Mouse (Mus musculus) limb, embryonic 14.5 days (tissue): ENCODE measurements around the gene Plch1. TPM values are rescaled to one million over a fixed set of nuclear protein-coding genes. Genes with fewer than 3 reads are reported as not detected.

Source experiments
- ATAC-seq: fragments of 200-750 bp; cut with Nextera tagmentation; 2 replicates; pipeline ENCODE4 v1.8.0; 2017; ENCODE audit warnings: low read depth, moderate number of reproducible peaks, moderate TSS enrichment; ENCODE audit not compliant: low FRiP score
- DNase-seq: peaks from one replicate; pipeline ENCODE4 v3.0.0-alpha.2; 2015; ENCODE audit warnings: low spot score
- H3K27ac ChIP-seq: fragments of 300-500 bp; sonication (generic); replicated peaks from 2 replicates; pipeline ENCODE4 v1.5.1; 2014; ENCODE audit warnings: low read depth, mild to moderate bottlenecking, low read length, moderate library complexity, mixed read lengths
- H3K27me3 ChIP-seq: fragments of 300-500 bp; sonication (generic); 2 replicates; pipeline ENCODE4 v1.6.1; 2014; ENCODE audit warnings: low read length, mixed read lengths; ENCODE audit not compliant: control insufficient read depth, insufficient read depth
- H3K36me3 ChIP-seq: fragments of 300-500 bp; sonication (generic); 2 replicates; pipeline ENCODE4 v1.6.1; 2014; ENCODE audit warnings: mild to moderate bottlenecking, low read length, moderate library complexity, mixed read lengths; ENCODE audit not compliant: control insufficient read depth, insufficient read depth
- H3K4me1 ChIP-seq: fragments of 300-500 bp; sonication (generic); 2 replicates; pipeline ENCODE4 v1.6.1; 2014; ENCODE audit warnings: antibody characterized with exemption, low read length, mixed read lengths; ENCODE audit not compliant: control insufficient read depth, insufficient read depth
- H3K4me2 ChIP-seq: fragments of 300-500 bp; sonication (generic); replicated peaks from 2 replicates; pipeline ENCODE4 v1.6.1; 2014; ENCODE audit warnings: low read depth, mild to moderate bottlenecking, low read length, moderate library complexity; ENCODE audit not compliant: severe bottlenecking
- H3K4me3 ChIP-seq: fragments of 300-500 bp; sonication (generic); replicated peaks from 2 replicates; pipeline ENCODE4 v1.5.1; 2014; ENCODE audit warnings: low read length
- H3K9ac ChIP-seq: fragments of 300-500 bp; sonication (generic); 2 replicates; pipeline ENCODE4 v1.6.1; 2014; ENCODE audit warnings: mild to moderate bottlenecking, low read depth, low read length, moderate library complexity; ENCODE audit not compliant: severe bottlenecking
- H3K9me3 ChIP-seq: fragments of 300-500 bp; sonication (generic); 2 replicates; pipeline ENCODE4 v1.6.1; 2016; ENCODE audit warnings: low read length; ENCODE audit not compliant: control insufficient read depth
- POLR2A ChIP-seq: fragments of 200-500 bp; IDR thresholded peaks from 2 replicates; pipeline ENCODE4 v1.8.0; 2012; ENCODE audit warnings: inconsistent platforms, mild to moderate bottlenecking, moderate library complexity, borderline replicate concordance; ENCODE audit not compliant: insufficient read depth, insufficient read length; ENCODE audit errors: extremely low read depth
- WGBS: fragments of 180-500 bp; shearing (Covaris S2); extraction: QIAGEN DNeasy Blood & Tissue Kit; methylation state at CpG from one replicate; pipeline ENCODE4 v1.1.7; 2014; 5-methylcytosine and 5-hydroxymethylcytosine counted together
- polyA plus RNA-seq, 2 experiments: library from polyadenylated mRNA; depleted of rRNA in 1 of 2; stranded (reverse) in 1 of 2; unstranded in 1 of 2; fragments of >200 nt; fragmentation: Nextera tagmentation in 1 of 2; extraction: Ambion mirVana in 1 of 2; gene quantifications; 2 replicates each; pipeline versions ENCODE4 v1.2.1 to v1.2.3; 2012 to 2014

The Plch1 gene
- 1.1 and 1.6 TPM in 2 replicates for polyA plus RNA-seq (2012; rRNA removed)
- polyA plus RNA-seq (2014; fragmentation: Nextera tagmentation; extraction: Ambion mirVana) = 1.4 and 2.0 TPM in 2 replicates

DNA sequence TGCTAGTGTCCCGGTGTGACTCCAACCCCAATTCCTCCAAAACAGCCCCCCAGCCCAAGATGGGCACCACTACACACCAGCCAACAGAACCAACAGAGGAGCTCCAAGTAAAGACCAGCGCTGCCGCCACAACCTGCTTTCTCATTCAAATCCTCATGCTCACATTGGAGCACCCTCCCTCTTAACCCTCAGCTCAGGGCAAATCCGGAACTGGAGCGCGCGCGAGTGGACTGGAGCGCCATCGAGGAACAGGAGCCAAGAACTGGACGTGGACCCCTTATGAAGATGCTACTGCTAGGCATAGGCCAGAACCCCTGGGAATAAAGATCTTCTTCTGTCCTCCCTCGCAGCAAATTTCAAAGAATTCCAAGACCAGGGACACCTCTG lies at the start of gene Plch1:
Gene Plch1, minus strand, starts transcription at position 164 of the 387 bp plus-strand sequence.
- no peak within 1 kb of the TSS for H3K27ac ChIP-seq
- 1% methylated on average over 12 of the region's 12 CpGs for WGBS
- peak; percentile 33 for DNase-seq
- H3K27me3 ChIP-seq = peaks cover 11% of the 10 kb centered on the region; the same call in 1 of the 2 replicates
- peak within 1 kb of the TSS; percentile 43 for H3K9ac ChIP-seq
- ATAC-seq = peak; percentile 41; the same call in 1 of the 2 replicates
- H3K9me3 ChIP-seq = no peaks in the 10 kb centered on the region
- H3K4me3 ChIP-seq = peak within 1 kb of the TSS; percentile 61
- peaks cover 9% of the 10 kb centered on the region for H3K4me1 ChIP-seq
- H3K4me2 ChIP-seq = peak within 1 kb of the TSS; percentile 100
- no peaks in the 10 kb centered on the region for H3K36me3 ChIP-seq
- TF ChIP-seq POLR2A = no peak

DNA sequence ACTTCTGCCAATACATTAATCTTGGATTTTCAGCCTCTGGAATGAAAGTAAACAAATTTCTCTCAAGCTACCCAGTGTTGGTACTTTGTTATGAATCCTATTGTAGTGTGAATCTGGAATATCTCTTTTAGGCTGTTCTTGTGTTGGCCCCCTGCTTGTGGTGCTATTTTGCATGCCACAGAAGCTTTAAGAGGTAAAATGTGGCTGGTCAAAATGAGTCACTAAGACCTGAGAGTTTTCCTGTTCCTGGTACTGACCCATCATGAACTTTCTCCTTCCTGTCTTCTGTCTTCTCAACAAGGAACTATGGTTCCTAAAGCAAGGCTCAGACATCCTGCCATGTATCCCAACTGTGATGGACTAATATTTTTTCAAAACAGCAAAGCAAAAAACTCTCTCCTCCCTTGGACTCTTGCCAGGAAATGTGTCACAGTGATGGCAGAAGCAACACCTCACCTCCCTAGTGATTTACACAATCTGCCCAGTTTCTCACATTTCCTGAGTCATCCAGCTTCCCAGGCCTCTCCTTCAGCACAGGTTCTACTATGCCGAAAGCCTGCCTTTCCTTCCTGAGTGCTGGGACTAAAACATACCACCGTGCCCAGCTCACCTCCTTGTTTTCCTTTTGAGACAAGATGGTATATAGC lies 42.1 kb upstream of the Plch1 start:
- no peaks in the 10 kb centered on the region for H3K9me3 ChIP-seq
- ATAC-seq (no peak), DNase-seq (no peak)
- peaks cover 14% of the 10 kb centered on the region; the same call in 1 of the 2 replicates for H3K36me3 ChIP-seq
- H3K4me2 ChIP-seq = no peak overlapping the region
- H3K9ac ChIP-seq = no peak overlapping the region
- H3K4me1 ChIP-seq = no peaks in the 10 kb centered on the region
- H3K27ac ChIP-seq = no peak overlapping the region
- WGBS = 89% methylated on average over 2 of the region's 2 CpGs
- no peaks in the 10 kb centered on the region for H3K27me3 ChIP-seq
- no peak for TF ChIP-seq POLR2A
- H3K4me3 ChIP-seq = no peak overlapping the region

DNA sequence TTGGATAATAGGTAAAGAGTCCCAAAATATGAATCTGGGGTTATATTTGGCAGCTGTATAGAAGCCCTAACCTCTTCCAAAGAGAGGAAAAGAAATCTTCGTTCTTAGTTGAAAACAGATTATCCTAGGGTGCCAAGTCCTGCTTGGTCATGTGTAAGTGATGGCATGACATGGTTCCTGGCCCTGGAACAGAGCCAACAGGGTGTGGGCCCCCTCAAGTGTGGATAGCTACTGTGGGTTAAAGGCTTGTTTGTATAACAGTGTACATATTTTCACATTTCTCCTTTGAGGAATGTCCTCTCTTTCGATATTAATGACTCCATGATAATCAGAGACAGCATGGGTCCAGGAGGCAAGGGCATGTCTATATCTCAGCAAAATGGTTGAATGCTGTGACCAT lies 39.7 kb upstream of the Plch1 start:
- DNase-seq = no peak
- ATAC-seq = no peak
- Histone ChIP-seq H3K9ac (no peak overlapping the region), H3K4me2 (no peak overlapping the region), H3K4me1 (no peaks in the 10 kb centered on the region), H3K27me3 (no peaks in the 10 kb centered on the region), H3K27ac (no peak overlapping the region), H3K9me3 (no peaks in the 10 kb centered on the region), H3K4me3 (no peak overlapping the region), H3K36me3 (peaks cover 5% of the 10 kb centered on the region; the same call in 1 of the 2 replicates)
- TF ChIP-seq POLR2A = no peak
- WGBS = 97% methylated on average over 2 of the region's 2 CpGs

DNA sequence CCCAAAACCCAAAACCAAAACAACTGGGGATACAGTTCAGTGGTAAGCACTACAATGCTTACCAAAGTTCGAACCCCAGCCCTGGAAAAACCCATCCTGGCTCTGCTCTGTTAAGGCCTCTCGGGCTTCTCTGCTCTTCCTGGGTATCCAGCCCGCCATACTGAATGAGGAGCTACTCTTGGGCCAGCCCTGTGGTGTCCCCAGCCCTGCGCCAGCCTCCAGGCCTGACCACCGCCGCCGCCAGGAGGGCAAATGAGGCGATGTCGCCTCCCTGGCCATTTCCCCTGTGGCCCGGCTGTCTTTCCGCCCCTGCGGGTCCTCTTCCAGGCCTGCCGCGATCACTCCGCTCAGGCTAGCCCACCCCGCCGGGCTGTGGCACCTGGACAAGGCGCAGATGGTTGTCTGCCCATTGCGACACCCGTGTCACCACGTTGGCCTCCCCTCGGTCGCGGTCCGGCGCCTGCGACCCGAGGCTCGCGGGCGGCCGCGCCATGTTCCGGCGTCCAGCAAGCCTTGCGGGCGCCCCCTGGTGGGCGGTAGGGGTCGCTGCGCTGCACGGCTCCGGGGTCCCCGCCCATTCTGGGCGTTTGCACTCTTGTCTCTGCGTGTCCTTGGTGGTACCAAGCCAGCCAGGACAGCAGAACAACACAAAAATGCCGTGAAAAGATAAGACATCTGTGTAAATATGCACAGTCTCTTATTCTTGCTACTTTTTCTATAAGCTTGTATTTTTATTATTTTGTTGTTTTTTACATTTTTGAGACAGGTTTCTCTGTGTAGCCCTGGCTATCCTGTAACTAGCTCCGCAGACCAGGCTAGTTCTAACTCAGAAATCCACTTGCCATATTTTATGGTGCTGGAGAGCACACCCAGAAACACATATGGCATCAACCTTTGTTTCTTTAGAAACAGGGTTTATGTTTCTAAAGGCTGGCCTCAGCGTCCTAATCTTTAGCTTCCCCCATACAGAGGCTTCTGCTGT lies 29.9 kb upstream of the Plch1 start, which contains the start of gene E130311K13Rik:
Gene E130311K13Rik, minus strand, starts transcription at position 595 of the 982 bp plus-strand sequence.
- Histone ChIP-seq H3K4me3 (peak within 1 kb of the TSS; percentile 78), H3K4me2 (peak within 1 kb of the TSS; percentile 75), H3K9ac (peak within 1 kb of the TSS; percentile 98), H3K36me3 (peaks cover 3% of the 10 kb centered on the region; the same call in 1 of the 2 replicates), H3K9me3 (no peaks in the 10 kb centered on the region), H3K4me1 (no peaks in the 10 kb centered on the region), H3K27ac (peak within 1 kb of the TSS; percentile 70), H3K27me3 (no peaks in the 10 kb centered on the region)
- TF ChIP-seq POLR2A = 0 out of 2 replicates have a peak, but pooled peaks have one; percentile 70
- 3% methylated on average over 47 of the region's 48 CpGs for WGBS
- DNase-seq (peak; percentile 81), ATAC-seq (peak; percentile 96)

DNA sequence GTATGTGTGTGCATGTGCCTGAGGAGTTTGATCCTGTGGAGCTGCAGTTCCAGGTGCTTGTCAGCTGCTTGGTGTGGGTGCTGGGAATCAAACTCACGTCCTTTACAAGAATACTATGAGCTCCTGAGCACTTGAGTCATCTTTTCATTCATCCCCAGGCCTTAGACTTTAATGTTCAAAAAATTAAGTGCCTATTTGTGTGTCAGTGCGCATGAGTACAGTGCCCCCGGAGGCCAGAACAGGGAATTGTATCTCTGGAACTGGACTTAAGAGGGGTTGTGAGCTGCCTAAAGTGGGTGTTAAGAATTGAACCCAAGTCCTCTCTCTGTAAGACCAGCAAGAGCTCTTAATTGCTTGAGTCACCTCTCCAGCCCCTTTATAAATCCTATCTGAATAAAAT lies 20.4 kb upstream of the Plch1 start:
- no peak overlapping the region for H3K4me2 ChIP-seq
- H3K27me3 ChIP-seq = no peaks in the 10 kb centered on the region
- 69% methylated on average over 3 of the region's 3 CpGs for WGBS
- no peaks in the 10 kb centered on the region for H3K9me3 ChIP-seq
- no peaks in the 10 kb centered on the region for H3K4me1 ChIP-seq
- H3K9ac ChIP-seq = no peak overlapping the region
- H3K36me3 ChIP-seq = peaks cover 20% of the 10 kb centered on the region
- H3K4me3 ChIP-seq = no peak overlapping the region
- H3K27ac ChIP-seq = no peak overlapping the region
- no peak for DNase-seq
- no peak for TF ChIP-seq POLR2A
- ATAC-seq = no peak
